Mouse (Mus musculus): ENCODE measurements around the gene Crlf1. TPM values are rescaled to one million over a fixed set of nuclear protein-coding genes. Genes with fewer than 3 reads are reported as not detected.

The Crlf1 gene
- not detected in 3 replicates for total RNA-seq (2017)

DNA sequence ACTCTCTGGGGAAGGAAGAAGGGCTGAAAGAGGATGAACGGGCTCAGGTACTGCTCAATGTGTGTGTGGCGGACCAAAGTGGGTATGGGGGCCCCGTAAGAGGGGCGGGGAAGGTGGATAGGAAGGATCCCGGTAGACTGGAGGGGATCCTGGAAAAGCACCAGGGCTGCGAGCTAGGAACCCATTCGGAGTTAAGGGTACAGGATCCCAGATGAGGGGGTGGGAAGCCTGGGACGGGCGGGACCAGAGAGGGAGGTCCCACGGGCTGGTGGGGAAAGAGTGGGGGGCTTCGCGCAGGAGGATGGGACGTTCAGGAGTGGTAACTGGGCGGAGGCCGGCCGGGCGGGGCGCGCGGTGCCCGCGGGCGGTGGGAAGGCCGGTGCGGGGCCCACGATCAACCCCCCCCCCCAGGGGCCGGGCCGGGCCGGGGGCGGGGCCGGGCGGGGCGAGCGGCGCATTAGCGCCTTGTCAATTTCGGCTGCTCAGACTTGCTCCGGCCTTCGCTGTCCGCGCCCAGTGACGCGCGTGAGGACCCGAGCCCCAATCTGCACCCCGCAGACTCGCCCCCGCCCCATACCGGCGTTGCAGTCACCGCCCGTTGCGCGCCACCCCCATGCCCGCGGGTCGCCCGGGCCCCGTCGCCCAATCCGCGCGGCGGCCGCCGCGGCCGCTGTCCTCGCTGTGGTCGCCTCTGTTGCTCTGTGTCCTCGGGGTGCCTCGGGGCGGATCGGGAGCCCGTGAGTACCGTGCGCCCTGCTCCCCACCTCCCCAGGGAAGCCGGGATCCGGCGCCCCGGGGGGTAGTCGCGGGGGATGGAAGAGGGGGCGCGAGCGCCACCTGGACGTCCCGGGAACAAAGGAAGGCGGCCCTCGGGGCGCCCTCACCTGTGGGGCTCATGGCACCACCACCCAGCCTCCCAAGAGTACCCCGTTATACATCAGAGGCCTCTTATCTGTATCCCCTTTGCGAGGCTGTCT lies at the start of gene Crlf1:
Gene Crlf1, plus strand, starts transcription at position 495 of the 977 bp plus-strand sequence.
- ATAC-seq (replicated peaks; ENCODE audit: insufficient number of reproducible peaks, low FRiP score, low TSS enrichment, poor library complexity, severe bottlenecking), result no peak

DNA sequence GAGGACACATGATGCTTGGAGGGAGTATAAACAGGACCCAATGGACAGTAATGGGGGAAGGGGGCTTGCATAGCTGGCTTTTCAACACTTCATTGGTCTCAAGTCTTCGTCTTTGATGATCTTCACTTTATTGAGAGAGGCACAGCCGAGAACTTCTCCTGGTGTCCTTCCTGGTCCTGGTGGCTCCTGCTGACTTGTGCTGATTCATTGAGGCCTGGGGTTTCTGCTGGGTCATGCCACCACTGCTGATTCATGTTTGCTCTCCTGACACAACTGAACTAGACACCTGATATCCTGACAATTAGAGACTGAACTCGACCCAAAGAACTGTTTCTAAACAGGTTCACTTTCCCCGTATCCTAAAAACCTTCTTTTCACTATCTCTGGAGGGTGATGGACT lies 49.6 kb upstream of the Crlf1 start:
- no peak for ATAC-seq (replicated peaks; ENCODE audit: insufficient number of reproducible peaks, low FRiP score, low TSS enrichment, poor library complexity, severe bottlenecking)

DNA sequence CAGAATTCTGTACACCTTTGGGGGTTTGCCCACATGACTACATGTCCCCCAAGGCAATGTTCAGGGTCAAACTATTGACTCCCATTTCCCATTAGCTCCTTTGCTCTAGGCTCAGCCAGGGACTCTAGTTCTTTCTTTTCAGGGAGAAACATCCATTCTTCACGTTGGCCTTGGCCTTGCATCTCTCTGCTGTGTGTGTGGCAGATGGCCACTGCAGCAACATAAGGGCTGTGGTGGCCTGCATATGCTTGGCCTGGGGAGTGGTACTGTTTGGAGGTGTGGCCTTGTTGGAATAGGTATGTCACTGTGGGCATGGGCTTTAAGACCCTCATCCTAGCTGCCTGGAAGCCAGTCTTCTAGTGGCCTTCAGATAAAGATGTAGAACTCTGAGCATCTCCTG lies 47.0 kb upstream of the Crlf1 start:
- no peak for ATAC-seq (replicated peaks; ENCODE audit: insufficient number of reproducible peaks, low FRiP score, low TSS enrichment, poor library complexity, severe bottlenecking)

- no peak for ATAC-seq (replicated peaks; ENCODE audit: insufficient number of reproducible peaks, low FRiP score, low TSS enrichment, poor library complexity, severe bottlenecking)
These were observed 45.1 kb upstream of the Crlf1 start for GRCm38 (mm10) chr8:70447639-70448420.

DNA sequence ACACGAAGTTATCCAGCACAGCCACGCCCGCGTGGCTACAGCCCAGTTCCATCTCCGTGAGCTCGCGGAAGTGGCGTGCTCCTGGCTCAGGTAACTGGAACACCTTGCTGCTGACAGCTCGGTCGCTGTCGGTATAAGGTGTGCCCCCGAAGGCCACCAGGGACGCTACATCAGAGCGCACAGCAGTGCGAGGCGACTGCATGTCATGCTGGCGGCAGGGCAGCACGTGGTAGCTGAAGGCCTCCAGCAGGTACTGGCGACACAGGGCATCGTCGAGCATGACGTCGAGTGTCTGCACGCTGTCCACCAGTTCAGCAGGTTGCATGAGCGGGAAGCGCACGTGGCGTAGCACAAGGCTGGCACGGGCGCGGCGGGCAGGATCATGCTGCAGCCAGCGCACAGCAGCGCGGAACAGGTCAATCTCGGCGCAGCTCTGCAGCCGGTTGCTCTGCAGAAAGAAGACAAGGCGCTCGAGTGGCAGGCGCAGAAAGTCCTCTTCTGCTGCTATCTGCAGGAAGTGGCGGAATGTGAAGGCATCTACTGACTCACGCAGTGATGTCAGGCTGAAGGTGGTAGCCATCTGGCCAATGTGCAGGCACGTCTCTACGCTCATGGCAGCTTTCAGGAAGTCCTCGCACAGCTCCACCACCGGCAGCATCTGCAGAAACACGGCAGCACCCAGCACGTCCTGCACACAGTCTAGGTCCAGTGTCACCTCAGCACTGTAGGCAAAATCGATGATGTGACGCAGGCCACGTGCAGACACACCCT lies 40.6 kb upstream of the Crlf1 start:
- no peak for ATAC-seq (replicated peaks; ENCODE audit: insufficient number of reproducible peaks, low FRiP score, low TSS enrichment, poor library complexity, severe bottlenecking)

GRCm38 (mm10) chr8:70453852-70454251 lies 39.1 kb upstream of the Crlf1 start:
- ATAC-seq (replicated peaks; ENCODE audit: insufficient number of reproducible peaks, low FRiP score, low TSS enrichment, poor library complexity, severe bottlenecking), result no peak

DNA sequence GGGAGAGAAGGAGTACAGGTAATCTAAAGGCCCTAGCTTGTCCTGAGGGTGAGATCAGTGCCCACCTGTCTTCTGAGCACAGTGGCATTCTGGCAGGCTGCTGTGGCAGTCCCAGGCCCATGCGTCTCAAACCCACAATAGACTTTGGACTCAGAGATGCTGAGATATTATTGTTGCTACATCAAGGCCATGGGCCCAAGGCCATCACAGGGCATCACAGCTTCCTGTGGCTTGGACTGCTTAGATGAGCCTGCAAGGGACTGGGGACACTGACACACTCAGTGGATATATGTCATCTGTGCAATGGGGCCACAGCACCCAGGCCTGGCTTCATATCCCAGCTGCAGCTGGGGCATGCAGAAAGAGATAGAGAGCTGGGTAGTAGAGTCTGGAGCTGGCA lies 36.0 kb upstream of the Crlf1 start:
- no peak for ATAC-seq (replicated peaks; ENCODE audit: insufficient number of reproducible peaks, low FRiP score, low TSS enrichment, poor library complexity, severe bottlenecking)

GRCm38 (mm10) chr8:70457882-70458281 lies 35.1 kb upstream of the Crlf1 start:
- no peak for ATAC-seq (replicated peaks; ENCODE audit: insufficient number of reproducible peaks, low FRiP score, low TSS enrichment, poor library complexity, severe bottlenecking)

GRCm38 (mm10) chr8:70458462-70458861 lies 34.5 kb upstream of the Crlf1 start:
- ATAC-seq (replicated peaks; ENCODE audit: insufficient number of reproducible peaks, low FRiP score, low TSS enrichment, poor library complexity, severe bottlenecking), result no peak; the same call in 1 of the 2 replicates

DNA sequence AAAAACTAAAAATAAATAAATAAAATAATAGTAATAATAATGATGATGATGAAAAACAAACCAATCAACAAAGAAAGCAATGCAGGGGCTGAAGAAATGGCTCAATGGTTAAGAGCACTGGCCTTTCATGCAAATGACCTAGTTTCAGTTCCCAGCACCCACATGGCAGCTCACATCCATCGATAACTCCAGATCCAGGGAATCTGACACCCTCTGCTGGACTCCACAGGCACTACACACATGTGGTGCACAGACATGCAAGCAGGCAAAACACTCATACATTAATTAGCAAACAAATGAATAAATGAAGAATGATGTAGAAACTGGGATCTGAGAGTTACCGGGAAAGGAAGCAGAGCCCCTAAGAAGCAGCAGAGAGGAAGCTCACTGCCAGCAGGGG lies 33.3 kb upstream of the Crlf1 start:
- ATAC-seq (replicated peaks; ENCODE audit: insufficient number of reproducible peaks, low FRiP score, low TSS enrichment, poor library complexity, severe bottlenecking), result no peak

- ATAC-seq (replicated peaks; ENCODE audit: insufficient number of reproducible peaks, low FRiP score, low TSS enrichment, poor library complexity, severe bottlenecking), result no peak
These were observed 32.8 kb upstream of the Crlf1 start for GRCm38 (mm10) chr8:70460199-70460598.

DNA sequence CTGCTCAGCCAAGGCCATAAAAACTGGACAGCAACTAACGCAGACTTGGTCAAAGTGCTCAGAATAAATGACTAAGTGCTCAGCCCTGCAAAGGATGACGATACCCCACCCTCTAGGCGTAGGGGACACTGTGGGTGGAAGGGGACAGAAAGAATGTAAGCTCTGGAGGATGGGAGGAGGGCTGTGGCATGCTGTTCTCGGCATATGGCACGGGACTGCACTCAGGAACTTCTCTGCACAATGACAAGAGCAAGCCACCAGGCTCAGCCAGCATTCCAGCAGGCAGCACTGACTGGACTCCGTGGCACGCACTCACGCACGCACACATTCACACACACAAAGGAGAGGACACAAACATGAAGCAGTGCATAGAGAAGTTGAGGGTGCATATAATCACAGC lies 32.4 kb upstream of the Crlf1 start:
- ATAC-seq (replicated peaks; ENCODE audit: insufficient number of reproducible peaks, low FRiP score, low TSS enrichment, poor library complexity, severe bottlenecking), result no peak

DNA sequence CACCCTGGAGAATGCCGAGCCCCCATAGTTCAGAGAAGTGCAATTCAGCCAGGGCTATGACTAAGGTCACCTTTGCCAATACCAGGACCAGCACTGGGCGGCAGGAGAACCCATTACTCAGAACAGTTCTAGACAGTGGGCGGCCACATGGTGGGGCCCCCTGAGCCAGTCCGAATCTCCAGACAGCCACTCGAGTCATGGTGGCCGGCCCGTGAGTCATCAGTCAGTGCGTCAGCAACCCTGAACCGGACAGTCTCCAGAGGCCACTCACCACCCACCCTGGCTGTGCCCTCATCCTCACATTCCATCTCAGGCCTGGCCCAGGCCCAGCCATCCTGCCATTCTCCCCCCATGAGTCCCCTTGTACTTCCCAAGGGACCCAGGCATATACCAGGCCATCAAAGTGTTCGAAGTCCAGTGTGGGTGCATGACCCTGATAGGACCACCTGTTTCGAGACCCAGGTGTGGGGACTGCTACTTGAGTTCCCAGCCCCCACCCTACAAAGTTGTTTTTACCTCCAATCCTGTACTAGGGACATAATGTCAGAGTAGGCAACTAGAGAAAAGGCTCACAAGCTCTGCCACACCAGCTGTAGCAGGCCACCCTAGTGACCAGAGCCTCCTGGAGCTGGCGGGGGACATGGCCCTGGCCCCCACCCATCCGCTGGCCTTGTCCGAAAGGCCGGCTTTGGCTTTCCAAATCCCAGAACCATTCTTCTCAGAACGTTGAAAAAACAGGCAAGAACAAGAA lies 31.0 kb upstream of the Crlf1 start:
- ATAC-seq (replicated peaks; ENCODE audit: insufficient number of reproducible peaks, low FRiP score, low TSS enrichment, poor library complexity, severe bottlenecking), result no peak

- no peak for ATAC-seq (replicated peaks; ENCODE audit: insufficient number of reproducible peaks, low FRiP score, low TSS enrichment, poor library complexity, severe bottlenecking)
These were observed 30.5 kb upstream of the Crlf1 start for GRCm38 (mm10) chr8:70462516-70462813.

GRCm38 (mm10) chr8:70463306-70463705 lies 29.7 kb upstream of the Crlf1 start:
- ATAC-seq (replicated peaks; ENCODE audit: insufficient number of reproducible peaks, low FRiP score, low TSS enrichment, poor library complexity, severe bottlenecking), result no peak

DNA sequence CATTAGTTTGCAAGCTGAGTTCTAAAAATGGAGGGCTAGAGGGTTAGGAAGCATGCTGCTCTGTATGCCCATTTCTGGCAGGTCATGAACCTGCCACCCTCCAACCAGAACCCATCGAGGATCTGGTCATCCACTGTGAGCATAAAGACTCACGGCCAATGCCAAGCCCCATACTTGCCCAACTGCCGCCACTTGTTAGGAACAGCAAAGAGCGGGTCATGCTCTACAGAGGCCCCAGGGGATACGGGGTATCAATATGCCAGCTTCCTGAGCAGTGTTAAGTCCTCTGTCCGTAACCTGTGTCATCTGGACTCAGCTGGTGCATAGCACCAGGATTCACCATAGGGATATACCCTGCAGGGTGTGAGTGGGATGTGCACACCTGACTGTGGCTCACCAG lies 28.8 kb upstream of the Crlf1 start:
- ATAC-seq (replicated peaks; ENCODE audit: insufficient number of reproducible peaks, low FRiP score, low TSS enrichment, poor library complexity, severe bottlenecking), result no peak

DNA sequence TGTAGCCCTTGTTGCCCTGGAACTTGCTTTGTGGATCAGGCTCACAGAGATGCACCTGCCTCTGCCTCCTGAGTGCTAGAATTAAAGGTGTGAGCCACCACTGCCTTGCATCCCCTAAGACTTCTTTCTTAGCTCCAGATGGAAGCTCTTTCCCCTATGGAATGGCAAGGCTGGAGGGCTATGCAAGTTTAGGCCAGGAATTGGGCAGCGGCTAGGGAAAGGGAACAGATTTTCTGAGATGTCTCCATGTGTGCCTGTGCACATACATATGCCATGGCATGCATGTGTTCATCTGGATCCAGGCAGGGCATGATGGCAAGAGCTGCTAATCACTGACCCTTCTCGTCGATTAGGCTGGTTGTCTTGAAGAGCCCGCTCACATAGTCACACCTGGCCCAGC lies 27.3 kb upstream of the Crlf1 start:
- ATAC-seq (replicated peaks; ENCODE audit: insufficient number of reproducible peaks, low FRiP score, low TSS enrichment, poor library complexity, severe bottlenecking), result no peak

GRCm38 (mm10) chr8:70466305-70466704 lies 26.7 kb upstream of the Crlf1 start:
- no peak for ATAC-seq (replicated peaks; ENCODE audit: insufficient number of reproducible peaks, low FRiP score, low TSS enrichment, poor library complexity, severe bottlenecking)

DNA sequence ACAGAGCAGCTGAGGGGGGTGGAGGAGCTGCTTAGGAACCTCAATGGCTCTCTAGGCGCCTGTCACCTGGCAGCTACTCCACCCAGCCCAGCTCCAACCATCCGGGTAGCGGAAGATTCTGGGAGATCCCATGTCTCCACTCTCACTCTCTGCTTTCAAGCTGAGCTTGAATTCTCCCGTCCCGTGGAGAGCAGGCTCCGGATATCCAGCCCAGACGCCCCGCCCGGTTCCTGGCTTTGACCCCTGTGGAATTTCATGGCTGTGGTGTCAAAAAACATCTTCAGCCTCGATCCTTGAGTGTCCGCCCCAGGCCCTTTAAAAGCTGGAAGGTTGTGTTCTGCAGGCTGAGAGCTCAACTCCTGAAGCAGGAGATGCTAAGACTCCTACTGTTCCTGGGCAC lies 26.2 kb upstream of the Crlf1 start:
- no peak for ATAC-seq (replicated peaks; ENCODE audit: insufficient number of reproducible peaks, low FRiP score, low TSS enrichment, poor library complexity, severe bottlenecking)

Measured in monocyte, adult 5-6 weeks (primary cell).